ENCODE assay signal across 22 mouse cellular contexts in the genomic region with DNA sequence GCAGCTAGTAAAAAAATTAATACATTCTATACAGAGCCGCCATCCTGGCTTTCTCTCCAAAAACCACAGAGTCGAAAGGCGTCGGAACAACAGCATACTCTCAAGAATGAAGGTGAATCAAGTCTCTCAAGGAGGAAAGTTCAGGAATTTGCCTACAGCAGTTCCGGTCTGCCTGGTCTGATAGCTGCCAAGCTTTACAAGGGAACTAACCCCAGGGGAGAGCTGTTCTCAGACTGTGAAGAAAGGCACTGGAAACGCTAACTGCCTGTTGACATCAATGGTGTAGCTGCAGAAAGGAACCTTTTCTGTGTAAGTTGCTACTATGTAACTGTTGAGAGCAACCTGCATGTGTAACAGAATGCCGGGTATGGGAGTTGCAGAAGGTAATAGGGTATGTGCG. TPM values are rescaled to one million over a fixed set of nuclear protein-coding genes. Genes with fewer than 3 reads are reported as not detected.
A peak's percentile ranks its signal among the peaks of the same experiment; 100 is the strongest.
DNase-seq lines count a peak whose midpoint lies in the region; ATAC-seq lines count a peak whose summit lies in the region.
"Had no signal": no experiment of that assay in that cellular context is flagged by ENCODE, and none has a peak within 500 bp of the region (broad histone marks: within the 10 kb centered on the region; RNA-seq: fewer than 3 reads in every experiment).

No protein-coding gene starts in this region.

- DNase-seq in embryonic facial prominence, embryonic 11.5 days (ENCODE audit: low spot score), result peak; percentile 15
- DNase-seq in embryonic facial prominence, embryonic 10.5 days (ENCODE audit: low spot score), result no peak
- DNase-seq in kidney, postnatal 10 days, result no peak
- peak; percentile 85 for DNase-seq in adipocyte (ENCODE audit: low spot score)
- DNase-seq in kidney, postnatal 14 days, result peak; percentile 30
- no peak for DNase-seq in right cerebral cortex, postnatal 36 days (ENCODE audit: low spot score in 2 of 2)
- DNase-seq: cerebellum, adult 11-12 months; cerebellum, postnatal 25 days; gastrocnemius, postnatal 25 days; heart, postnatal 36 days; layer of hippocampus, adult 9-11 months; lung, postnatal 10 days; right cerebral cortex, postnatal 14 days; thymus, postnatal 36 days had no signal

- H3K9ac ChIP-seq in embryonic facial prominence, embryonic 11.5 days (replicated peaks; ENCODE audit: low read length), result no peak overlapping the region
- no peak overlapping the region for H3K9ac ChIP-seq in kidney, embryonic 15.5 days
- H3K9ac ChIP-seq: embryonic facial prominence, embryonic 15.5 days; forebrain, embryonic 13.5 days; heart, embryonic 12.5 days; limb, embryonic 15.5 days; neural tube, embryonic 13.5 days had no signal

- H3K4me3 ChIP-seq in embryonic facial prominence, embryonic 11.5 days (ENCODE audit: low read depth, low read length), result no peak overlapping the region
- no peak overlapping the region for H3K4me3 ChIP-seq in embryonic facial prominence, embryonic 10.5 days
- no peak overlapping the region for H3K4me3 ChIP-seq in kidney, embryonic 15.5 days (replicated peaks)
- H3K4me3 ChIP-seq: embryonic facial prominence, embryonic 15.5 days; forebrain, embryonic 13.5 days; heart, embryonic 12.5 days; limb, embryonic 15.5 days; megakaryocyte, embryonic 14.5 days; neural tube, embryonic 13.5 days had no signal

- no peaks in the 10 kb centered on the region for H3K36me3 ChIP-seq in embryonic facial prominence, embryonic 11.5 days (replicated peaks; ENCODE audit: control insufficient read depth, insufficient read depth, low read depth, low read length)
- no peaks in the 10 kb centered on the region for H3K36me3 ChIP-seq in embryonic facial prominence, embryonic 10.5 days (replicated peaks)
- no peaks in the 10 kb centered on the region for H3K36me3 ChIP-seq in kidney, embryonic 15.5 days
- H3K36me3 ChIP-seq: embryonic facial prominence, embryonic 15.5 days; heart, embryonic 12.5 days; limb, embryonic 15.5 days; neural tube, embryonic 13.5 days had no signal

- no peak for ATAC-seq in embryonic facial prominence, embryonic 11.5 days (replicated peaks; ENCODE audit: insufficient number of reproducible peaks, low FRiP score, low TSS enrichment, low read depth)
- no peak for ATAC-seq in kidney, embryonic 15.5 days (replicated peaks; ENCODE audit: low FRiP score)
- ATAC-seq: forebrain, embryonic 13.5 days; hindbrain, embryonic 16.5 days had no signal

- H3K4me2 ChIP-seq in embryonic facial prominence, embryonic 11.5 days (ENCODE audit: low read depth, low read length), result no peak overlapping the region
- H3K4me2 ChIP-seq in kidney, embryonic 15.5 days, result no peak overlapping the region
- H3K4me2 ChIP-seq: embryonic facial prominence, embryonic 15.5 days; forebrain, embryonic 13.5 days; heart, embryonic 12.5 days; limb, embryonic 15.5 days; neural tube, embryonic 13.5 days had no signal

- no peaks in the 10 kb centered on the region for H3K27me3 ChIP-seq in embryonic facial prominence, embryonic 11.5 days (ENCODE audit: control insufficient read depth, insufficient read depth, low read length)
- H3K27me3 ChIP-seq in embryonic facial prominence, embryonic 10.5 days (replicated peaks; ENCODE audit: low read depth, poor library complexity, severe bottlenecking), result no peaks in the 10 kb centered on the region
- no peaks in the 10 kb centered on the region for H3K27me3 ChIP-seq in kidney, embryonic 15.5 days
- H3K27me3 ChIP-seq: embryonic facial prominence, embryonic 15.5 days; forebrain, embryonic 13.5 days; heart, embryonic 12.5 days; limb, embryonic 15.5 days; neural tube, embryonic 13.5 days had no signal

- H3K27ac ChIP-seq in embryonic facial prominence, embryonic 11.5 days (replicated peaks; ENCODE audit: low read depth, low read length), result no peak overlapping the region
- no peak overlapping the region for H3K27ac ChIP-seq in embryonic facial prominence, embryonic 10.5 days (replicated peaks)
- H3K27ac ChIP-seq in kidney, embryonic 15.5 days, result 0 out of 2 replicates have a peak overlapping the region, but pooled peaks have one; percentile 22
- H3K27ac ChIP-seq: embryonic facial prominence, embryonic 15.5 days; forebrain, embryonic 13.5 days; limb, embryonic 15.5 days; neural tube, embryonic 13.5 days had no signal

- 62% methylated on average over 8 of the region's 8 CpGs for WGBS in embryonic facial prominence, embryonic 11.5 days
- WGBS in embryonic facial prominence, embryonic 10.5 days, result 67% methylated on average over 8 of the region's 8 CpGs
- 67% methylated on average over 8 of the region's 8 CpGs for WGBS in kidney, embryonic 15.5 days

- H3K4me1 ChIP-seq in embryonic facial prominence, embryonic 11.5 days (ENCODE audit: control insufficient read depth, insufficient read depth, low read length), result no peaks in the 10 kb centered on the region
- peaks cover 20% of the 10 kb centered on the region for H3K4me1 ChIP-seq in embryonic facial prominence, embryonic 10.5 days
- peaks cover 6% of the 10 kb centered on the region; the same call in 1 of the 2 replicates for H3K4me1 ChIP-seq in kidney, embryonic 15.5 days
- H3K4me1 ChIP-seq: forebrain, embryonic 13.5 days had no signal

- H3K9me3 ChIP-seq in embryonic facial prominence, embryonic 11.5 days (replicated peaks; ENCODE audit: control insufficient read depth, low read length), result no peaks in the 10 kb centered on the region
- no peaks in the 10 kb centered on the region for H3K9me3 ChIP-seq in embryonic facial prominence, embryonic 10.5 days
- H3K9me3 ChIP-seq in kidney, embryonic 15.5 days (replicated peaks), result no peaks in the 10 kb centered on the region
- H3K9me3 ChIP-seq: embryonic facial prominence, embryonic 15.5 days; forebrain, embryonic 13.5 days; heart, embryonic 12.5 days; limb, embryonic 15.5 days; neural tube, embryonic 13.5 days had no signal

RNA-seq across cellular contexts. Expression of gene Cycs, which starts 34.4 kb away (rescaled TPM):
- 74.2 and 85.2 TPM in 2 replicates for polyA plus RNA-seq in embryonic facial prominence, embryonic 11.5 days (2014; fragmentation: Nextera tagmentation; extraction: Ambion mirVana)
- 84.2 and 85.2 TPM in 2 replicates for polyA plus RNA-seq in embryonic facial prominence, embryonic 10.5 days (2016; fragmentation: Nextera tagmentation; extraction: Ambion mirVana)
- polyA plus RNA-seq in kidney, embryonic 15.5 days (2015; fragmentation: Nextera tagmentation; extraction: Ambion mirVana), result 79.5 and 88.2 TPM in 2 replicates

Comparison
In these comparisons a context has a peak if more than half of its experiments do, and no peak if none do; other contexts are left out.
1. DNase-seq: peak in embryonic facial prominence, embryonic 11.5 days (single experiment), adipocyte (single experiment) and kidney, postnatal 14 days (single experiment); none in embryonic facial prominence, embryonic 10.5 days (single experiment), kidney, postnatal 10 days (single experiment) and right cerebral cortex, postnatal 36 days (0 of 2).